Mouse (Mus musculus) frontal cortex, postnatal 36 days (tissue): ENCODE data around the gene Tnrc6b.

Source experiments
- DNase-seq, 2 experiments: peaks; one replicate each; pipeline ENCODE4 v3.0.0; 2022; ENCODE audit warnings: low spot score in 2 of 2

Gene Tnrc6b

GRCm38 (mm10) chr15:80736553-80736952 lies 25.4 kb downstream of the Tnrc6b start:
- no peak for DNase-seq

GRCm38 (mm10) chr15:80738244-80738643 lies 27.1 kb downstream of the Tnrc6b start:
- no peak for DNase-seq

GRCm38 (mm10) chr15:80739972-80740371 lies 28.9 kb downstream of the Tnrc6b start:
- no peak for DNase-seq

GRCm38 (mm10) chr15:80741836-80742235 lies 30.7 kb downstream of the Tnrc6b start:
- no peak for DNase-seq

GRCm38 (mm10) chr15:80742991-80743474 lies 31.9 kb downstream of the Tnrc6b start:
- DNase-seq, result no peak

GRCm38 (mm10) chr15:80743606-80744005 lies 32.5 kb downstream of the Tnrc6b start:
- DNase-seq, result no peak

- no peak for DNase-seq
These were observed 33.7 kb downstream of the Tnrc6b start for GRCm38 (mm10) chr15:80744667-80745422.

- DNase-seq, result no peak
These were observed 37.9 kb downstream of the Tnrc6b start for GRCm38 (mm10) chr15:80748979-80749378.

- peak in 1 of 2 experiments; percentile 6 for DNase-seq
These were observed 42.2 kb downstream of the Tnrc6b start for GRCm38 (mm10) chr15:80753351-80753750.

- DNase-seq, result no peak
These were observed 43.0 kb downstream of the Tnrc6b start for GRCm38 (mm10) chr15:80754103-80754502.

GRCm38 (mm10) chr15:80759451-80759850 lies 48.3 kb downstream of the Tnrc6b start:
- DNase-seq, result no peak

- no peak for DNase-seq
These were observed 49.4 kb downstream of the Tnrc6b start for GRCm38 (mm10) chr15:80760504-80760903.

- no peak for DNase-seq
These were observed 49.8 kb downstream of the Tnrc6b start for GRCm38 (mm10) chr15:80760935-80761334.

GRCm38 (mm10) chr15:80762621-80763020 lies 51.5 kb downstream of the Tnrc6b start:
- no peak for DNase-seq

GRCm38 (mm10) chr15:80764666-80765065 lies 53.6 kb downstream of the Tnrc6b start:
- DNase-seq, result no peak

- no peak for DNase-seq
These were observed 54.3 kb downstream of the Tnrc6b start for GRCm38 (mm10) chr15:80765381-80765780.

- DNase-seq, result no peak
These were observed 57.1 kb downstream of the Tnrc6b start for GRCm38 (mm10) chr15:80768216-80768615.

GRCm38 (mm10) chr15:80771926-80772441 lies 60.9 kb downstream of the Tnrc6b start:
- no peak for DNase-seq

- no peak for DNase-seq
These were observed 63.6 kb downstream of the Tnrc6b start for GRCm38 (mm10) chr15:80774666-80775065.

GRCm38 (mm10) chr15:80779006-80779405 lies 67.9 kb downstream of the Tnrc6b start:
- DNase-seq, result no peak

GRCm38 (mm10) chr15:80780154-80780751 lies 69.1 kb downstream of the Tnrc6b start:
- DNase-seq, result no peak

- no peak for DNase-seq
These were observed 70.2 kb downstream of the Tnrc6b start for GRCm38 (mm10) chr15:80781218-80781806.

GRCm38 (mm10) chr15:80784553-80784971 lies 73.4 kb downstream of the Tnrc6b start:
- no peak for DNase-seq
